Mouse (Mus musculus) spleen, adult 2 months (tissue): Measurements from ENCODE around the gene Vmn2r101. TPM values are rescaled to one million over a fixed set of nuclear protein-coding genes. Genes with fewer than 3 reads are reported as not detected.

ENCODE experiments used
- DNase-seq, 2 experiments: peaks; one replicate each; pipeline versions ENCODE4 v3.0.0 to v3.0.0-alpha.2; 2012 to 2021; ENCODE audit warnings: low spot score in 2 of 2, low read depth in 1 of 2
- H3K27ac ChIP-seq: fragments of 200-500 bp; 2 replicates; pipeline ENCODE4 v1.5.1; 2012; ENCODE audit warnings: low read length, inconsistent platforms; ENCODE audit not compliant: insufficient read depth
- H3K27me3 ChIP-seq: fragments of 200-500 bp; 2 replicates; pipeline ENCODE4 v1.6.1; 2012; ENCODE audit warnings: mild to moderate bottlenecking, moderate library complexity, low read length, inconsistent platforms; ENCODE audit not compliant: control insufficient read depth, insufficient read depth
- H3K36me3 ChIP-seq: fragments of 200-500 bp; 2 replicates; pipeline ENCODE4 v1.6.1; 2012; ENCODE audit warnings: mild to moderate bottlenecking, low read length, inconsistent platforms; ENCODE audit not compliant: control insufficient read depth, insufficient read depth
- H3K4me1 ChIP-seq: fragments of 200-500 bp; 2 replicates; pipeline ENCODE4 v1.6.1; 2011; ENCODE audit warnings: inconsistent platforms; ENCODE audit not compliant: control insufficient read depth, insufficient read depth, insufficient read length
- H3K4me3 ChIP-seq: fragments of 200-500 bp; 2 replicates; pipeline ENCODE4 v1.5.1; 2011; ENCODE audit warnings: mild to moderate bottlenecking, inconsistent platforms; ENCODE audit not compliant: insufficient read depth, insufficient read length; ENCODE audit errors: extremely low read depth
- CTCF ChIP-seq: fragments of 200-500 bp; IDR thresholded peaks from 2 replicates; pipeline ENCODE4 v1.5.1; 2011; ENCODE audit warnings: mild to moderate bottlenecking, inconsistent platforms; ENCODE audit not compliant: insufficient read depth, insufficient read length, insufficient replicate concordance; ENCODE audit errors: extremely low read depth
- POLR2A ChIP-seq: fragments of 200-500 bp; IDR thresholded peaks from 2 replicates; pipeline ENCODE4 v1.6.1; 2011; ENCODE audit warnings: low read depth, low read length, inconsistent platforms
- WGBS: fragments of 180-500 bp; shearing (Covaris S2); methylation state at CpG from one replicate; pipeline ENCODE4 v1.1.7; 2018; 5-methylcytosine and 5-hydroxymethylcytosine counted together
- polyA plus RNA-seq: library from polyadenylated mRNA; depleted of rRNA; stranded (reverse); fragments of >200 nt; gene quantifications from 2 replicates; pipeline ENCODE4 v1.2.3, GENCODE M21; 2012; rRNA removed

Vmn2r101 gene
- polyA plus RNA-seq = not detected in 2 replicates

- no peaks in the 10 kb centered on the region for H3K36me3 ChIP-seq
- no peak for TF ChIP-seq CTCF
- no peaks in the 10 kb centered on the region for H3K4me1 ChIP-seq
- DNase-seq = no peak
- no peak within 1 kb of the TSS for H3K4me3 ChIP-seq
- no peaks in the 10 kb centered on the region for H3K27me3 ChIP-seq
- no peak within 1 kb of the TSS for H3K27ac ChIP-seq
Measured at GRCm38 (mm10) chr17:19576927-19577326, at the start of gene Vmn2r101. TSS of gene Vmn2r101 (plus strand) at chr17:19577227.

- H3K27me3 ChIP-seq = no peaks in the 10 kb centered on the region
- WGBS = 90% methylated on average over 1 of the region's 1 CpGs
Measured at GRCm38 (mm10) chr17:19629328-19629727, 52.3 kb downstream of the Vmn2r101 start.

GRCm38 (mm10) chr17:19658447-19658846, 81.4 kb downstream of the Vmn2r101 start:
- TF ChIP-seq CTCF (no peak), POLR2A (no peak)

More at GRCm38 (mm10) chr17:19629328-19629727, 52.3 kb downstream of the Vmn2r101 start:
- Histone ChIP-seq H3K4me1 (no peaks in the 10 kb centered on the region), H3K27ac (no peak overlapping the region), H3K36me3 (no peaks in the 10 kb centered on the region), H3K4me3 (no peak overlapping the region; the same call in 1 of the 2 replicates)
- no peak for DNase-seq
- TF ChIP-seq POLR2A (no peak), CTCF (no peak)

DNA sequence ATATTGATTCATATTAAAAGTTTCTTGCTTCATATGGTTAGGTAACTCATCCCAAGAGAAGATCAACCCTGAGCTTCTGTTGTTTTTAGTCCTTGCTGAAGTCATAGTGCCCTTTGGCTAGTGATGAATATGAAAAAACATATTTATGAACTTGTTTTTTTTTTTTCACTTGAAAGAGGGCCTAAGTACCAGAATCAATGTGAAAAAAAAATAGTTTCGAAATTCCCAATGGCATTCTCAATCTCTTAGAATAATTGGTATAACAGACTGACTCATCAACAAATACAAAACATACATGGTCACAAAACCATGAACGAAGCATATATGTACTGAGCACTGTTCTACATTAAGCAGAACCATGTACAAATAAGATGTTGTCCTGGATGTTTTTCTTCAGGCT, 83.0 kb downstream of the Vmn2r101 start, which contains the start of gene Vmn2r102:
Gene Vmn2r102 (plus strand): TSS at position 301 of the 400 bp plus-strand sequence.
- H3K36me3 ChIP-seq = no peaks in the 10 kb centered on the region
- no peak for DNase-seq
- TF ChIP-seq CTCF (no peak), POLR2A (no peak)
- H3K4me3 ChIP-seq = no peak within 1 kb of the TSS
- H3K27ac ChIP-seq = no peak within 1 kb of the TSS
- H3K27me3 ChIP-seq = no peaks in the 10 kb centered on the region
- H3K4me1 ChIP-seq = no peaks in the 10 kb centered on the region
- WGBS = 56% methylated on average over 2 of the region's 2 CpGs

More at GRCm38 (mm10) chr17:19658447-19658846, 81.4 kb downstream of the Vmn2r101 start:
- no peak overlapping the region for H3K4me3 ChIP-seq
- DNase-seq = no peak
- H3K36me3 ChIP-seq = no peaks in the 10 kb centered on the region
- H3K27me3 ChIP-seq = no peaks in the 10 kb centered on the region
- H3K27ac ChIP-seq = no peak overlapping the region
- 58% methylated on average over 3 of the region's 3 CpGs for WGBS
- H3K4me1 ChIP-seq = no peaks in the 10 kb centered on the region

Other genes starting within 250 kb of the Vmn2r101 start
- not detected in 2 replicates for gene Vmn2r99, start 215.3 kb upstream of the Vmn2r101 start, polyA plus RNA-seq
- not detected in 2 replicates for gene Vmn2r100, start 72.5 kb upstream of the Vmn2r101 start, polyA plus RNA-seq
- gene Vmn2r102, start 83.1 kb downstream of the Vmn2r101 start, polyA plus RNA-seq = not detected in 2 replicates
- gene Vmn2r103, start 196.1 kb downstream of the Vmn2r101 start, polyA plus RNA-seq = not detected in 2 replicates